Mouse (Mus musculus): ENCODE results near the gene Kcnn1. TPM values are rescaled to one million over a fixed set of nuclear protein-coding genes. Genes with fewer than 3 reads are reported as not detected.

Gene Kcnn1
- total RNA-seq, 1 experiment from 2014 or later: 3.8 TPM

Small RNA genes within 50 kb of the gene (microRNA-seq; reads per million reads assigned to microRNA genes)
- gene Mir7067: 0.76 to 1.3 reads per million in 2 experiments
- 0.43 to 1.1 reads per million in 2 experiments for gene Mir7240

Other genes starting within 250 kb of the Kcnn1 start
- gene Lrrc25, start 247.1 kb downstream of the Kcnn1 start, total RNA-seq (2021): 1.6 and 2.0 TPM in 2 replicates
- gene Gdf15, start 230.8 kb downstream of the Kcnn1 start, total RNA-seq (2021): 0.79 and 1.0 TPM in 2 replicates
- 73.1 and 86.5 TPM in 2 replicates for gene Pgpep1, start 202.9 kb downstream of the Kcnn1 start, total RNA-seq (2021)
- gene Lsm4, start 190.0 kb downstream of the Kcnn1 start, total RNA-seq (2021): 76.0 and 78.6 TPM in 2 replicates
- 165 and 174 TPM in 2 replicates for gene Jund, start 164.3 kb downstream of the Kcnn1 start, total RNA-seq (2021)
- 0.11 and 0.19 TPM in 2 replicates for gene Iqcn, start 159.8 kb downstream of the Kcnn1 start, total RNA-seq (2021)
- gene Gm3336, start 144.7 kb downstream of the Kcnn1 start, total RNA-seq (2021): 0.70 TPM in 1 of 2 replicates, not detected in the other
- gene Pde4c, start 139.5 kb downstream of the Kcnn1 start, total RNA-seq (2021): 1.9 TPM in 2 replicates
- gene Rab3a, start 108.6 kb downstream of the Kcnn1 start, total RNA-seq (2021): 56.2 and 75.1 TPM in 2 replicates
- gene Mpv17l2, start 102.3 kb downstream of the Kcnn1 start, total RNA-seq (2021): 113 and 123 TPM in 2 replicates
- gene Pik3r2, start 86.5 kb downstream of the Kcnn1 start, total RNA-seq (2021): 35.4 and 44.0 TPM in 2 replicates
- 22.9 and 28.2 TPM in 2 replicates for gene Mast3, start 58.2 kb downstream of the Kcnn1 start, total RNA-seq (2021)
- gene Il12rb1, start 54.8 kb downstream of the Kcnn1 start, total RNA-seq (2021): 0.34 TPM in 1 of 2 replicates, not detected in the other
- gene Arrdc2, start 23.5 kb downstream of the Kcnn1 start, total RNA-seq (2021): 12.5 and 15.8 TPM in 2 replicates
- gene Ccdc124, start 10.7 kb upstream of the Kcnn1 start, total RNA-seq (2021): 52.2 and 52.9 TPM in 2 replicates
- 0.30 TPM in 1 of 2 replicates, not detected in the other for gene Slc5a5, start 29.5 kb upstream of the Kcnn1 start, total RNA-seq (2021)
- gene Rpl18a, start 34.2 kb upstream of the Kcnn1 start, total RNA-seq (2021): 1,399 and 1,708 TPM in 2 replicates
- gene Map1s, start 42.7 kb upstream of the Kcnn1 start, total RNA-seq (2021): 26.2 and 32.1 TPM in 2 replicates